Mouse (Mus musculus): ENCODE data around the gene Npas2.

DNA sequence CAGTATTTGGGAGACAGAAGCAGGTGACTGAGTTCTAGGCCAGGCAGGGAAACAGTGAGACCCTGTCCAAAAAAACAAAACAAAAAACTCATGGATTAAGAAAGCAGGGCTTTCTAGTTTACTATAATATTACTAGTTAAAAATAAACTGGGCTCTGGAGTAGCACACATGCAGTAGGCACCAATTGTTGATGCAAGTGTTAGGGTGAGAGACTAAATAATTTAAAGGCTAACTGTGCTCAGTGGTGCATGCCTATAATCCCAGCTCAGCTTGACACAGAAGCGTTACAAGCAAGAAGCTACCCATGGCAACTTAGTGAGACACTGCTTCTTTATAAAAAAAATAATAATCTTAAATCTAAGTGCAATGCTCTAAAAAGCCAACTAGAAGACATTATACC, 185.0 kb downstream of the Npas2 start:
- TF ChIP-seq CTCF (IDR thresholded peaks at IDR 0.05; ENCODE audit: low read depth, low read length) = no peak
- no peak for TF ChIP-seq POLR2AphosphoS5 (IDR thresholded peaks at IDR 0.05; ENCODE audit: insufficient replicate concordance, low read depth, low read length)
- TF ChIP-seq TAL1 (conservative IDR thresholded peaks at IDR 0.05; ENCODE audit: low read depth, low read length) = no peak
- no peak for TF ChIP-seq GATA2 (IDR thresholded peaks at IDR 0.05; ENCODE audit: borderline replicate concordance, low read depth, low read length)
- TF ChIP-seq GATA1 (IDR thresholded peaks at IDR 0.05; ENCODE audit: borderline replicate concordance, low read length) = no peak

Measured in G1E (cell line).